Mouse (Mus musculus) neural tube, embryonic 14.5 days (tissue): ENCODE measurements around the gene Mc1r. TPM values are rescaled to one million over a fixed set of nuclear protein-coding genes. Genes with fewer than 3 reads are reported as not detected.

ENCODE experiments used
- ATAC-seq: fragments of 200-750 bp; cut with Nextera tagmentation; 2 replicates; pipeline ENCODE4 v1.8.0; 2017; ENCODE audit warnings: low read depth, mild to moderate bottlenecking, moderate TSS enrichment, moderate library complexity
- H3K27ac ChIP-seq: fragments of 300-500 bp; sonication (generic); 2 replicates; pipeline ENCODE4 v1.5.1; 2014; ENCODE audit warnings: low read depth, mild to moderate bottlenecking, control low read depth, low read length, moderate library complexity, mixed read lengths
- H3K27me3 ChIP-seq: fragments of 300-500 bp; sonication (generic); 2 replicates; pipeline ENCODE4 v1.6.1; 2014; ENCODE audit warnings: low read length; ENCODE audit not compliant: control insufficient read depth, insufficient read depth
- H3K36me3 ChIP-seq: fragments of 300-500 bp; sonication (generic); 2 replicates; pipeline ENCODE4 v1.6.1; 2014; ENCODE audit warnings: low read length, mixed read lengths; ENCODE audit not compliant: control insufficient read depth, insufficient read depth
- H3K4me1 ChIP-seq: fragments of 300-500 bp; sonication (generic); 2 replicates; pipeline ENCODE4 v1.6.1; 2014; ENCODE audit warnings: low read length; ENCODE audit not compliant: control insufficient read depth, insufficient read depth
- H3K4me2 ChIP-seq: fragments of 300-500 bp; sonication (generic); 2 replicates; pipeline ENCODE4 v1.6.1; 2014; ENCODE audit warnings: mild to moderate bottlenecking, low read depth, low read length, control low read depth
- H3K4me3 ChIP-seq: fragments of 300-500 bp; sonication (generic); 2 replicates; pipeline ENCODE4 v1.5.1; 2014; ENCODE audit warnings: low read depth, low read length, control low read depth, mixed read lengths
- H3K9ac ChIP-seq: fragments of 300-500 bp; sonication (generic); replicated peaks from 2 replicates; pipeline ENCODE4 v1.6.1; 2014; ENCODE audit warnings: low read depth, mild to moderate bottlenecking, control low read depth, low read length, mixed read lengths
- H3K9me3 ChIP-seq: fragments of 300-500 bp; sonication (generic); 2 replicates; pipeline ENCODE4 v1.6.1; 2016; ENCODE audit warnings: low read length; ENCODE audit not compliant: control insufficient read depth
- WGBS: fragments of 180-500 bp; shearing (Covaris S2); extraction: QIAGEN DNeasy Blood & Tissue Kit; methylation state at CpG from one replicate; pipeline ENCODE4 v1.1.7; 2014; 5-methylcytosine and 5-hydroxymethylcytosine counted together
- polyA plus RNA-seq: library from polyadenylated mRNA; unstranded; fragments of >200 nt; fragmentation: Nextera tagmentation; extraction: Ambion mirVana; gene quantifications from 2 replicates; pipeline ENCODE4 v1.2.1, GENCODE M21; 2014

Mc1r gene
- polyA plus RNA-seq, 1 experiment from 2014 or later: 0.33 TPM

GRCm38 (mm10) chr8:123415967-123416943 lies 9.3 kb downstream of the Mc1r start:
- Histone ChIP-seq H3K36me3 (peaks cover 30% of the 10 kb centered on the region), H3K4me2 (peak overlapping the region; percentile 26), H3K4me3 (peak overlapping the region; percentile 6; the same call in 1 of the 2 replicates), H3K4me1 (peaks cover 6% of the 10 kb centered on the region), H3K27ac (no peak overlapping the region), H3K27me3 (no peaks in the 10 kb centered on the region), H3K9me3 (no peaks in the 10 kb centered on the region), H3K9ac (no peak overlapping the region)
- ATAC-seq: no peak
- WGBS: 88% methylated on average over 8 of the region's 8 CpGs

- no peak for ATAC-seq
Measured at GRCm38 (mm10) chr8:123416944-123417555, 10.1 kb downstream of the Mc1r start.

GRCm38 (mm10) chr8:123419711-123420110 lies 12.8 kb downstream of the Mc1r start:
- peaks cover 6% of the 10 kb centered on the region for H3K4me1 ChIP-seq
- peaks cover 39% of the 10 kb centered on the region for H3K36me3 ChIP-seq
- H3K4me3 ChIP-seq: no peak overlapping the region
- no peak overlapping the region for H3K9ac ChIP-seq
- 96% methylated on average over 4 of the region's 4 CpGs for WGBS
- no peaks in the 10 kb centered on the region for H3K27me3 ChIP-seq
- no peak overlapping the region for H3K4me2 ChIP-seq
- H3K9me3 ChIP-seq: no peaks in the 10 kb centered on the region
- no peak for ATAC-seq
- no peak overlapping the region for H3K27ac ChIP-seq

More at GRCm38 (mm10) chr8:123416944-123417555, 10.1 kb downstream of the Mc1r start:
- H3K9ac ChIP-seq: no peak overlapping the region
- peaks cover 35% of the 10 kb centered on the region for H3K36me3 ChIP-seq
- no peak overlapping the region for H3K27ac ChIP-seq
- WGBS: 76% methylated on average over 8 of the region's 8 CpGs
- H3K4me3 ChIP-seq: no peak overlapping the region
- peak overlapping the region; percentile 26 for H3K4me2 ChIP-seq
- peaks cover 6% of the 10 kb centered on the region for H3K4me1 ChIP-seq
- H3K27me3 ChIP-seq: no peaks in the 10 kb centered on the region
- H3K9me3 ChIP-seq: no peaks in the 10 kb centered on the region

- no peak overlapping the region for H3K9ac ChIP-seq
- no peaks in the 10 kb centered on the region for H3K9me3 ChIP-seq
- H3K27ac ChIP-seq: no peak overlapping the region
- no peak overlapping the region for H3K4me2 ChIP-seq
- peaks cover 6% of the 10 kb centered on the region for H3K4me1 ChIP-seq
- 93% methylated on average over 34 of the region's 34 CpGs for WGBS
- no peak for ATAC-seq
- no peaks in the 10 kb centered on the region for H3K27me3 ChIP-seq
- peaks cover 39% of the 10 kb centered on the region for H3K36me3 ChIP-seq
- no peak overlapping the region for H3K4me3 ChIP-seq
Measured at GRCm38 (mm10) chr8:123420525-123421281, 13.8 kb downstream of the Mc1r start.

DNA sequence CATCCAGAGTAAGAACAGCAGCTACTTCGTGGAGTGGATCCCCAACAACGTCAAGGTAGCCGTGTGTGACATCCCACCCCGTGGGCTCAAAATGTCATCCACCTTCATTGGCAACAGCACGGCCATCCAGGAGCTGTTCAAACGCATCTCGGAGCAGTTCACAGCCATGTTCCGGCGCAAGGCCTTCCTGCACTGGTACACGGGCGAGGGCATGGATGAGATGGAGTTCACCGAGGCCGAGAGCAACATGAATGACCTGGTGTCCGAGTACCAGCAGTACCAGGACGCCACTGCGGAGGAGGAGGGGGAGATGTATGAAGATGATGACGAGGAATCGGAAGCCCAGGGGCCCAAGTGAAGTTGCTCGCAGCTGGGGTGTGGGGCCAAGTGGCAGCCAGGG lies 14.4 kb downstream of the Mc1r start:
- no peak for ATAC-seq
- Histone ChIP-seq H3K4me1 (peaks cover 6% of the 10 kb centered on the region), H3K36me3 (peaks cover 39% of the 10 kb centered on the region), H3K9ac (no peak overlapping the region), H3K4me2 (no peak overlapping the region), H3K9me3 (no peaks in the 10 kb centered on the region), H3K27me3 (no peaks in the 10 kb centered on the region), H3K27ac (no peak overlapping the region), H3K4me3 (no peak overlapping the region)
- WGBS: 90% methylated on average over 19 of the region's 19 CpGs

- peaks cover 39% of the 10 kb centered on the region for H3K36me3 ChIP-seq
- H3K4me1 ChIP-seq: no peaks in the 10 kb centered on the region; the same call in 1 of the 2 replicates
- H3K4me2 ChIP-seq: peak overlapping the region; percentile 30; the same call in 1 of the 2 replicates
- 21% methylated on average over 17 of the region's 17 CpGs for WGBS
- peak; percentile 78; the same call in 1 of the 2 replicates for ATAC-seq
- H3K9me3 ChIP-seq: no peaks in the 10 kb centered on the region
- H3K4me3 ChIP-seq: no peak overlapping the region
- no peaks in the 10 kb centered on the region for H3K27me3 ChIP-seq
- no peak overlapping the region; the same call in 1 of the 2 replicates for H3K9ac ChIP-seq
- no peak overlapping the region for H3K27ac ChIP-seq
Measured at GRCm38 (mm10) chr8:123422056-123422780, 15.3 kb downstream of the Mc1r start.

- WGBS: 25% methylated on average over 3 of the region's 3 CpGs
- no peak overlapping the region for H3K27ac ChIP-seq
- no peaks in the 10 kb centered on the region for H3K9me3 ChIP-seq
- H3K4me3 ChIP-seq: no peak overlapping the region
- no peak for ATAC-seq
- H3K4me1 ChIP-seq: no peaks in the 10 kb centered on the region
- H3K4me2 ChIP-seq: no peak overlapping the region
- no peaks in the 10 kb centered on the region for H3K27me3 ChIP-seq
- H3K36me3 ChIP-seq: peaks cover 39% of the 10 kb centered on the region
- H3K9ac ChIP-seq: no peak overlapping the region; the same call in 1 of the 2 replicates
Measured at GRCm38 (mm10) chr8:123422781-123423159, 15.9 kb downstream of the Mc1r start.

DNA sequence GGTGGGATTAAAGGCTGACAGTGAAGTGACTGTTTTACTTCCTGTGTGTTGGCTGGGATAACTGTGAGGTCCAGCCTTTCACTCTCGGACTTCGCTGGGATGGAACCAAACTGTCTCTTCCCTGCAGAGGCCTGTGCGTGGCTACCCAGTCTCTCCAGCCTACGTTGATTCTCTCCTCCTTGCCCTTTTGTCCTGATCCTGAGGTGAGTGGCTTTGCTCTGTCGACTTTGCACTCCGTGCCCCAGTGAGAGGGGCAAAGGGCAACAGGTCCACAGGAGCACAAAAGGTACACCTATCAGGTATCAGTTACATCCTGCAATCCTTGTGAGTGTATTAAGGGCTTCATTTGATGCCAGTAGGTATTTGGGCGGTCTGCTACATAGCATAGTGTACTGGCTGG lies 16.5 kb downstream of the Mc1r start, which contains the start of gene Def8:
Gene Def8 (plus strand): TSS at position 87 of the 400 bp plus-strand sequence.
- H3K4me3 ChIP-seq: no peak within 1 kb of the TSS

More for the DNA sequence above, 16.5 kb downstream of the Mc1r start, which contains the start of gene Def8:
- Histone ChIP-seq H3K9me3 (peaks cover 2% of the 10 kb centered on the region), H3K36me3 (peaks cover 34% of the 10 kb centered on the region), H3K4me1 (no peaks in the 10 kb centered on the region), H3K27me3 (no peaks in the 10 kb centered on the region), H3K9ac (no peak within 1 kb of the TSS; the same call in 1 of the 2 replicates), H3K4me2 (peak within 1 kb of the TSS; percentile 30; the same call in 1 of the 2 replicates), H3K27ac (no peak within 1 kb of the TSS)
- ATAC-seq: no peak
- WGBS: 77% methylated on average over 7 of the region's 7 CpGs
